Mouse (Mus musculus): ENCODE measurements around the gene Casp7. TPM values are rescaled to one million over a fixed set of nuclear protein-coding genes. Genes with fewer than 3 reads are reported as not detected.

The Casp7 gene
- polyA plus RNA-seq, 1 experiment, result 9.1 TPM

GRCm38 (mm10) chr19:56466486-56466885 is 69.6 kb downstream of the Casp7 start:
- H3K36me3 ChIP-seq (ENCODE audit: control insufficient read depth, insufficient read depth), result no peaks in the 10 kb centered on the region
- H3K79me2 ChIP-seq (ENCODE audit: control insufficient read depth, insufficient read depth), result no peaks in the 10 kb centered on the region
- H3K79me3 ChIP-seq (ENCODE audit: low read depth), result no peaks in the 10 kb centered on the region
- TF ChIP-seq MYOD1 (IDR thresholded peaks at IDR 0.05; ENCODE audit: control insufficient read depth, insufficient read length, low read depth), result no peak
- H3ac ChIP-seq (ENCODE audit: control insufficient read depth, insufficient read length, low read depth), result no peak overlapping the region
- no peak overlapping the region for H3K4me3 ChIP-seq (ENCODE audit: insufficient read depth, poor library complexity, severe bottlenecking)
- no peaks in the 10 kb centered on the region for H3K27me3 ChIP-seq (ENCODE audit: control insufficient read depth, insufficient read depth, insufficient read length)

GRCm38 (mm10) chr19:56470286-56471020 is 73.5 kb downstream of the Casp7 start:
- no peaks in the 10 kb centered on the region for H3K27me3 ChIP-seq (ENCODE audit: control insufficient read depth, insufficient read depth, insufficient read length)
- no peak overlapping the region for H3ac ChIP-seq (ENCODE audit: control insufficient read depth, insufficient read length, low read depth)
- H3K4me3 ChIP-seq (ENCODE audit: insufficient read depth, poor library complexity, severe bottlenecking), result no peak overlapping the region
- H3K79me3 ChIP-seq (ENCODE audit: low read depth), result no peaks in the 10 kb centered on the region
- no peaks in the 10 kb centered on the region for H3K79me2 ChIP-seq (ENCODE audit: control insufficient read depth, insufficient read depth)
- TF ChIP-seq MYOG (IDR thresholded peaks at IDR 0.05; ENCODE audit: control insufficient read depth, extremely low read depth, insufficient read length) (no peak), CEBPB (IDR thresholded peaks at IDR 0.05; ENCODE audit: low read depth) (no peak), CTCF (IDR thresholded peaks at IDR 0.05; ENCODE audit: control insufficient read depth, insufficient read depth, insufficient read length) (no peak), MAX (IDR thresholded peaks at IDR 0.05) (no peak), USF1 (IDR thresholded peaks at IDR 0.05; ENCODE audit: low read depth) (no peak), FOSL1 (IDR thresholded peaks at IDR 0.05; ENCODE audit: insufficient read depth, low read length, poor library complexity, severe bottlenecking) (no peak), MYOD1 (IDR thresholded peaks at IDR 0.05; ENCODE audit: control insufficient read depth, insufficient read length, low read depth) (no peak)
- no peaks in the 10 kb centered on the region for H3K36me3 ChIP-seq (ENCODE audit: control insufficient read depth, insufficient read depth)

- no peak overlapping the region for H3ac ChIP-seq (ENCODE audit: control insufficient read depth, insufficient read length, low read depth)
- no peaks in the 10 kb centered on the region for H3K79me2 ChIP-seq (ENCODE audit: control insufficient read depth, insufficient read depth)
- no peak for TF ChIP-seq MAX (IDR thresholded peaks at IDR 0.05)
- TF ChIP-seq FOSL1 (IDR thresholded peaks at IDR 0.05; ENCODE audit: insufficient read depth, low read length, poor library complexity, severe bottlenecking), result no peak
- no peak for TF ChIP-seq CEBPB (IDR thresholded peaks at IDR 0.05; ENCODE audit: low read depth)
- no peak for TF ChIP-seq CTCF (IDR thresholded peaks at IDR 0.05; ENCODE audit: control insufficient read depth, insufficient read depth, insufficient read length)
- TF ChIP-seq MYOD1 (IDR thresholded peaks at IDR 0.05; ENCODE audit: control insufficient read depth, insufficient read length, low read depth), result no peak
- TF ChIP-seq MYOG (IDR thresholded peaks at IDR 0.05; ENCODE audit: control insufficient read depth, extremely low read depth, insufficient read length), result no peak
- TF ChIP-seq USF1 (IDR thresholded peaks at IDR 0.05; ENCODE audit: low read depth), result no peak
- H3K36me3 ChIP-seq (ENCODE audit: control insufficient read depth, insufficient read depth), result no peaks in the 10 kb centered on the region
- no peak overlapping the region for H3K4me3 ChIP-seq (ENCODE audit: insufficient read depth, poor library complexity, severe bottlenecking)
- H3K79me3 ChIP-seq (ENCODE audit: low read depth), result no peaks in the 10 kb centered on the region
- no peaks in the 10 kb centered on the region for H3K27me3 ChIP-seq (ENCODE audit: control insufficient read depth, insufficient read depth, insufficient read length)
These were observed 75.0 kb downstream of the Casp7 start for GRCm38 (mm10) chr19:56471934-56472333.

- TF ChIP-seq MYOD1 (IDR thresholded peaks at IDR 0.05; ENCODE audit: control insufficient read depth, insufficient read length, low read depth), result no peak
- no peak for TF ChIP-seq FOSL1 (IDR thresholded peaks at IDR 0.05; ENCODE audit: insufficient read depth, low read length, poor library complexity, severe bottlenecking)
- no peak for TF ChIP-seq USF1 (IDR thresholded peaks at IDR 0.05; ENCODE audit: low read depth)
- no peak for TF ChIP-seq MAX (IDR thresholded peaks at IDR 0.05)
- TF ChIP-seq MYOG (IDR thresholded peaks at IDR 0.05; ENCODE audit: control insufficient read depth, extremely low read depth, insufficient read length), result no peak
- no peak for TF ChIP-seq CEBPB (IDR thresholded peaks at IDR 0.05; ENCODE audit: low read depth)
- TF ChIP-seq CTCF (IDR thresholded peaks at IDR 0.05; ENCODE audit: control insufficient read depth, insufficient read depth, insufficient read length), result no peak
- Histone ChIP-seq H3K4me3 (ENCODE audit: insufficient read depth, poor library complexity, severe bottlenecking) (no peak overlapping the region), H3K79me3 (ENCODE audit: low read depth) (no peaks in the 10 kb centered on the region), H3K79me2 (ENCODE audit: control insufficient read depth, insufficient read depth) (no peaks in the 10 kb centered on the region), H3K36me3 (ENCODE audit: control insufficient read depth, insufficient read depth) (no peaks in the 10 kb centered on the region), H3K27me3 (ENCODE audit: control insufficient read depth, insufficient read depth, insufficient read length) (no peaks in the 10 kb centered on the region), H3ac (ENCODE audit: control insufficient read depth, insufficient read length, low read depth) (no peak overlapping the region)
These were observed 78.1 kb downstream of the Casp7 start for GRCm38 (mm10) chr19:56474869-56475550.

GRCm38 (mm10) chr19:56476546-56476945 is 79.6 kb downstream of the Casp7 start:
- no peak overlapping the region for H3K4me3 ChIP-seq (ENCODE audit: insufficient read depth, poor library complexity, severe bottlenecking)
- no peaks in the 10 kb centered on the region for H3K36me3 ChIP-seq (ENCODE audit: control insufficient read depth, insufficient read depth)
- no peaks in the 10 kb centered on the region for H3K79me2 ChIP-seq (ENCODE audit: control insufficient read depth, insufficient read depth)
- no peak overlapping the region for H3ac ChIP-seq (ENCODE audit: control insufficient read depth, insufficient read length, low read depth)
- H3K27me3 ChIP-seq (ENCODE audit: control insufficient read depth, insufficient read depth, insufficient read length), result no peaks in the 10 kb centered on the region
- H3K79me3 ChIP-seq (ENCODE audit: low read depth), result no peaks in the 10 kb centered on the region
- TF ChIP-seq MYOG (IDR thresholded peaks at IDR 0.05; ENCODE audit: control insufficient read depth, extremely low read depth, insufficient read length), result no peak
- no peak for TF ChIP-seq CEBPB (IDR thresholded peaks at IDR 0.05; ENCODE audit: low read depth)
- no peak for TF ChIP-seq MAX (IDR thresholded peaks at IDR 0.05)
- TF ChIP-seq FOSL1 (IDR thresholded peaks at IDR 0.05; ENCODE audit: insufficient read depth, low read length, poor library complexity, severe bottlenecking), result no peak
- no peak for TF ChIP-seq USF1 (IDR thresholded peaks at IDR 0.05; ENCODE audit: low read depth)
- TF ChIP-seq CTCF (IDR thresholded peaks at IDR 0.05; ENCODE audit: control insufficient read depth, insufficient read depth, insufficient read length), result no peak
- no peak for TF ChIP-seq MYOD1 (IDR thresholded peaks at IDR 0.05; ENCODE audit: control insufficient read depth, insufficient read length, low read depth)
